Mouse (Mus musculus) embryonic facial prominence, embryonic 14.5 days (tissue): ENCODE measurements around the gene Rab25. TPM values are rescaled to one million over a fixed set of nuclear protein-coding genes. Genes with fewer than 3 reads are reported as not detected.
"Not testable (repeated sequence)": the region's sequence is repeated elsewhere in the genome, so short reads cannot be mapped to it uniquely, and the experiment has no call there.

Source experiments
- ATAC-seq: fragments of 200-750 bp; cut with Nextera tagmentation; 2 replicates; pipeline ENCODE4 v1.8.0; 2017; ENCODE audit warnings: low read depth, moderate number of reproducible peaks, moderate TSS enrichment
- DNase-seq: peaks from one replicate; pipeline ENCODE4 v3.0.0-alpha.2; 2015; ENCODE audit warnings: low spot score
- H3K27ac ChIP-seq: fragments of 300-500 bp; sonication (generic); replicated peaks from 2 replicates; pipeline ENCODE4 v1.5.1; 2014; ENCODE audit warnings: low read depth, mild to moderate bottlenecking, low read length, moderate library complexity
- H3K27me3 ChIP-seq: fragments of 300-500 bp; sonication (generic); replicated peaks from 2 replicates; pipeline ENCODE4 v1.6.1; 2014; ENCODE audit warnings: low read length; ENCODE audit not compliant: control insufficient read depth, insufficient read depth
- H3K36me3 ChIP-seq: fragments of 300-500 bp; sonication (generic); 2 replicates; pipeline ENCODE4 v1.6.1; 2014; ENCODE audit warnings: low read length, mixed read lengths; ENCODE audit not compliant: control insufficient read depth, insufficient read depth
- H3K4me1 ChIP-seq: fragments of 300-500 bp; sonication (generic); 2 replicates; pipeline ENCODE4 v1.6.1; 2014; ENCODE audit warnings: antibody characterized with exemption, low read length; ENCODE audit not compliant: control insufficient read depth, insufficient read depth
- H3K4me2 ChIP-seq: fragments of 300-500 bp; sonication (generic); 2 replicates; pipeline ENCODE4 v1.6.1; 2014; ENCODE audit warnings: low read depth, mild to moderate bottlenecking, low read length, moderate library complexity, mixed read lengths
- H3K4me3 ChIP-seq: fragments of 300-500 bp; sonication (generic); 2 replicates; pipeline ENCODE4 v1.5.1; 2014; ENCODE audit warnings: low read depth, mild to moderate bottlenecking, low read length
- H3K9ac ChIP-seq: fragments of 300-500 bp; sonication (generic); 2 replicates; pipeline ENCODE4 v1.6.1; 2014; ENCODE audit warnings: low read depth, mild to moderate bottlenecking, low read length, moderate library complexity, mixed read lengths
- H3K9me3 ChIP-seq: fragments of 300-500 bp; sonication (generic); 2 replicates; pipeline ENCODE4 v1.6.1; 2016; ENCODE audit warnings: low read length; ENCODE audit not compliant: control insufficient read depth
- WGBS: fragments of 180-500 bp; shearing (Covaris S2); extraction: QIAGEN DNeasy Blood & Tissue Kit; methylation state at CpG from one replicate; pipeline ENCODE4 v1.1.7; 2014; 5-methylcytosine and 5-hydroxymethylcytosine counted together
- polyA plus RNA-seq: library from polyadenylated mRNA; unstranded; fragments of >200 nt; fragmentation: Nextera tagmentation; extraction: Ambion mirVana; gene quantifications from 2 replicates; pipeline ENCODE4 v1.2.1, GENCODE M21; 2014

Gene Rab25
- polyA plus RNA-seq, 1 experiment from 2014 or later, result 38.0 TPM

DNA sequence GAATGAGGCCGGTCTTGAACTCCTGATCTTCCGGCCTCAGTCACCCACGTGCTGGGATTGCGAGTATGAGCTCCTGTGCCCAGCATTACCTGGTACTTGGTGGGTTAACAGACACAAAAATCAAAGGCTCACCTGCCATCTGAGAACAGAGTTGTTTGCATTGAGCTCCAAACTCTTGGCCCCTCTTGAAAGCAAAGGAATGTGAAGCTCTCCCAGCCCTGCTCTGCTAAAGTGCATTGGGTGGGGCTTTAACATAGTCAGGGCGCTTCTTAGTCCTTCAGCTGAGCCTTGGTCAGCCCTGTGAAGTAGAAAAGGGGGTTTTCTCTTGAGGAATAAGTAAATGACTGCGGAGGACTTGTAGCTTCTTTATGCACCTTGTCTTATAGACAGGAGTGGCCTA, 37.7 kb upstream of the Rab25 start:
- Histone ChIP-seq H3K9ac (no peak overlapping the region), H3K27me3 (no peaks in the 10 kb centered on the region), H3K27ac (no peak overlapping the region), H3K36me3 (peaks cover 73% of the 10 kb centered on the region), H3K4me2 (no peak overlapping the region), H3K4me1 (peaks cover 5% of the 10 kb centered on the region; the same call in 1 of the 2 replicates), H3K4me3 (no peak overlapping the region), H3K9me3 (no peaks in the 10 kb centered on the region)
- no peak for ATAC-seq
- WGBS, result 90% methylated on average over 6 of the region's 6 CpGs
- DNase-seq, result no peak

DNA sequence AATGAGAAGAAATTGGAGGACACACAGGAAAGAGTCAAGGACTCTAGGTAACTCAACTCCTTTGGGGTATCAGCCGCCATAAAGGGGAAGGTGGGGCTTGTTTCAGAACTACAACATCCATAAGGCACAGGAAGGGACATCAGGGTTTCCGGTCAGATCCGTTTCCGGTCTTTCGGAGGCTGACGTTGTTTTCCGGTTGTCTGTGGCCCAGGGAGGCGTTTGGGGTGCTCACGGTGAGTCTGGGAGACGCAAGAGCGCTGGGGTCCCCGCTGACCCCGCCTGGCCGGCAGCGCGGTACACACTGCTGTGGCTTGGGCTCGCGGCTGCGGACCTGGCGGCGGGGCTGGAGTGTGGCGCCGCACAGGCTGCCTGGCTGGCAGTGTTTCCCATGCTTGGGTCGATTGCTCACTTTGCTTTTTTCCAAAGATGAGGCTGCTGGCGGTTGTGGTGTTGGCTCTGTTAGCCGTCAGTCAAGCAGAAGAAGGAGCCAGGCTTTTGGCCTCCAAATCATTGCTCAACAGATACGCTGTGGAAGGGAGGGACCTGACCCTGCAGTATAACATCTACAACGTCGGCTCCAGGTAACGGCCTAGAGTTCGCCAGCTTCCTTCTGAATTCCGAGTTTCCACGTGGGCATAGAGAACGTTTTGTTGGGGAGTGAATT, 31.5 kb upstream of the Rab25 start:
- Histone ChIP-seq H3K9ac (peak overlapping the region; percentile 86), H3K9me3 (no peaks in the 10 kb centered on the region), H3K27me3 (no peaks in the 10 kb centered on the region), H3K27ac (no peak overlapping the region; the same call in 1 of the 2 replicates), H3K4me3 (peak overlapping the region; percentile 81), H3K4me2 (peak overlapping the region; percentile 60), H3K4me1 (peaks cover 8% of the 10 kb centered on the region; the same call in 1 of the 2 replicates), H3K36me3 (peaks cover 36% of the 10 kb centered on the region)
- DNase-seq, result peak; percentile 93
- ATAC-seq, result peak; percentile 82
- 1% methylated on average over 33 of the region's 34 CpGs for WGBS

DNA sequence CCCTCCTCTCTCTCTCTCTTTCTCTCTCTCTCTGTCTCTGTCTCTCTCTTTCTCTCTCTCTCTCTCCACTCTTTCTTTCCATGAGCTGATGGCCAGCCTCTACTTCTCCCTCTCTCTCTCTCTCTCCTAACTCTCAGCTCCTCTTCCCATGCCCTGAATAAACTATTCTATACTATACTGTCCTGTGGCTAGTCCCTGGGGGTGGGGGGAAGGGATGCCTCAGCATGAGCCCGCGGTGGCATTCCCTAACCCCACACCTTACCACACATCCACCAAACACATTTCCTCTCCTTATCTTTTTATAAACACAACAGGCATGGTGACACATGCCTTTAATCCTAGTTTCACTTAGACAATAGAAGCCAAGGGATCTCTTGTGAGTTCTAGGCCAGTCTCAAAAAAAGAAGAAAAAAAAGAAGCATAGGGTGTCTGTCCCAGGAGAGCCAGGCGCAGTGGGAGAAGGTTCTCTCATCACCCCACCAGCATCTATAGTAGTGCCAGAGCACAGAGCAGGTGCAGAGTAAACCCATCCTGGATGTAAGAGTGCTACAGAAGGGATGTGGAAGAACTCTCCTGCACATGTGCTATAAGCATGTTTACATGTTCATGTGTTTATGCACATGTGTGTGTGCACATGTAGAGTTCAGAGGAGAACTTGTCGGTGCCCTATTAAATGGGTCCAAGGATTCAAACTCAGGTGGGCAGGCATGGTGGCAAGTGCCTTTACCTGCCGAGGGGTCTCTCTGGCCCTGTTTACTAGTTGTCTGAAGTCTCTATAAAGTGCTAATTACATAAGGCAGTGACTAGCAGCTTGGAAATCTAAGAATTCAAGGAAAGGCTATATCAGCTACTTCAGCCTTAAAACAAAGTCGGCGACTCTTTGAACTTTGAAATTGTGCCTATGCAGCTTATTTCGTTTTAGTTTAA, 30.7 kb upstream of the Rab25 start:
- Histone ChIP-seq H3K9ac (peak overlapping the region; percentile 86; the same call in 1 of the 2 replicates), H3K4me3 (peak overlapping the region; percentile 81), H3K9me3 (no peaks in the 10 kb centered on the region), H3K4me1 (peaks cover 8% of the 10 kb centered on the region; the same call in 1 of the 2 replicates), H3K27me3 (no peaks in the 10 kb centered on the region), H3K4me2 (peak overlapping the region; percentile 60), H3K27ac (no peak overlapping the region), H3K36me3 (peaks cover 30% of the 10 kb centered on the region)
- DNase-seq, result no peak
- no peak for ATAC-seq
- WGBS, result 48% methylated on average over 8 of the region's 8 CpGs

DNA sequence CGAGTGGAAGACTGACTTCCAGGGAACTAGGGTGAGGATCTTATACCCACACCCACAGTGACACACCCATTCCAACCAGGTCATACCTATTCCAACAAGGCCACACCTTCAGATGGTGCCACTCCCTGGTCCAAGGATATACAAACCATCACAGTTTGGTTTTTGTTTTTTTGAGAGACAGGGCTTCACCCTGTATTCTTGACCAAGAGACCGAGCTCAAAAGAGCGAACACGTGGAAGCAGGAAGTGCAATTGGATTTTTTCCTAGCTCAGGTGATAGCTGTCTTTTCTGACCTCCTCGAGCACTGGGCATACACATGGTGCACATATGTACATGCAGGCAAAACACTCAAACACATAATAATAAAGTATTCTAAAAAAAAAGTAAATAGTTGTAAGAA, 29.7 kb upstream of the Rab25 start:
- 82% methylated on average over 5 of the region's 5 CpGs for WGBS
- H3K36me3 ChIP-seq, result peaks cover 21% of the 10 kb centered on the region
- not testable (repeated sequence) for ATAC-seq, H3K9ac ChIP-seq, H3K4me2 ChIP-seq, DNase-seq, H3K4me1 ChIP-seq, H3K4me3 ChIP-seq, H3K9me3 ChIP-seq, H3K27ac ChIP-seq, H3K27me3 ChIP-seq

DNA sequence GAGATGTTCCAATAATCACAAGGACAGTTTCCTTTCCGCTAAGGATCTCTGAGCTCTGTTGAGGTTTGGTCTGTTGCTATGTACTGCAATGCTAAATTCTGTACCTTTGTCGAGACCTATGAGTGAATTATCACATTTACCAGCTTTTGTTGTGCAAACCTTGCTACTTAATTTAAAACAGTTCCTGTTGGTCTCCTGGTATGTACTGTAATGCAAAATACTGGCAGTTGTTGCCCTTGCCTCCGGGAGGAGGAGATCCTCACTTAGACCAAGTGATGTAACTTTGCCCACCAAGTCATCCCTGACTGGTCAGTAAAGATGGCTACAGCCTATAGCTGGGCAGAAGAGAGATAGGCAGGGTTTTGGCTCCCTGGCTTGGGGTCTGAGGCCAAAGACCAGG, 27.4 kb upstream of the Rab25 start, which contains the start of gene Ssr2:
TSS of gene Ssr2 (plus strand) at position 337 of the 400 bp plus-strand sequence.
- WGBS, result 80% methylated on average over 3 of the region's 3 CpGs
- peaks cover 8% of the 10 kb centered on the region; the same call in 1 of the 2 replicates for H3K4me1 ChIP-seq
- H3K27ac ChIP-seq, result no peak within 1 kb of the TSS
- no peak within 1 kb of the TSS for H3K9ac ChIP-seq
- no peaks in the 10 kb centered on the region for H3K9me3 ChIP-seq
- H3K27me3 ChIP-seq, result no peaks in the 10 kb centered on the region
- DNase-seq (no peak), ATAC-seq (no peak)
- no peak within 1 kb of the TSS for H3K4me2 ChIP-seq
- H3K36me3 ChIP-seq, result no peaks in the 10 kb centered on the region
- no peak within 1 kb of the TSS for H3K4me3 ChIP-seq

DNA sequence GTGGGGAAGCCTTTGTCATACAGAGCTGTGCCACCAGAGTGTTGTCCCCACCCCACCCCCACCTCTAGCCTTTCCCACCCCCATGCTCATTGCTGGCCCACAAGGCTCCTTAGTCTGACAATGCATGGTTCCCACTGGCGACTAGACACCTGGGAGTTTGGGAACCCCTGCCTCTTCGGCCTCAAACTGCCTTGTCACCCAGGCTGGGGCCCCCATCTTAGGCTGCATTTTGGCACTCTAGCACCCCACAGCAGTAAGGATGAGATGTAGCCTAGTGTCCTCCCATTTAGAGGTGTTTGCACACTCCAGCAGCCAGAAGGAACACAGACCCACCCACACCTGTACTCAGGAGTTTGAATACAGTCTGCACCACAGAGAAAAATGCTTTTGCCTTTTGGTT, 25.7 kb upstream of the Rab25 start:
- ATAC-seq, result no peak
- no peaks in the 10 kb centered on the region for H3K9me3 ChIP-seq
- 85% methylated on average over 2 of the region's 2 CpGs for WGBS

DNA sequence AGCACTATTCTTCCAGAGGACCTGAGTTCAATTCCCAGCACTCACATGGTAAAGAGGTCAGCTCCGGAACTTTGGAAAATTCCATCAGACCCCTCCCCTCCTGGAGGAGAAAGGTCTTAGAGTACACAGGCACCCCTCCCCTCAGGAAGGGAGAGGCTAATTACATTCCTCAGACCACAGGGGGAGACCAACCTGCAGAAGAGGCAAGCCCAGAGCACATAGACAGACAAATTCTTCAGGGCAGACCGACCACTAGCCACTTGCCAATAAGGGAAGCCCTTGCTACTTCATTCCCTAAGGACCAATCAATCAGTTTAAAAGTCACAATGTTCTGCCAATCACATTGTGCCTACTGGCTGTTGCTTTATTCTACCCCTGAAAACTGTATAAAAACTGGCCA, 24.7 kb upstream of the Rab25 start:
- H3K4me3 ChIP-seq, result no peak overlapping the region
- no peaks in the 10 kb centered on the region for H3K27me3 ChIP-seq
- 74% methylated on average over 2 of the region's 2 CpGs for WGBS
- ATAC-seq (no peak), DNase-seq (no peak)
- H3K36me3 ChIP-seq, result peaks cover 25% of the 10 kb centered on the region
- H3K9ac ChIP-seq, result no peak overlapping the region
- H3K27ac ChIP-seq, result no peak overlapping the region
- no peak overlapping the region for H3K4me2 ChIP-seq
- no peaks in the 10 kb centered on the region for H3K4me1 ChIP-seq
- no peaks in the 10 kb centered on the region for H3K9me3 ChIP-seq

More for the DNA sequence above, 25.7 kb upstream of the Rab25 start:
- no peaks in the 10 kb centered on the region for H3K27me3 ChIP-seq
- H3K36me3 ChIP-seq, result peaks cover 15% of the 10 kb centered on the region
- no peak for DNase-seq
- H3K4me2 ChIP-seq, result no peak overlapping the region
- no peak overlapping the region for H3K4me3 ChIP-seq
- no peaks in the 10 kb centered on the region for H3K4me1 ChIP-seq
- H3K9ac ChIP-seq, result no peak overlapping the region
- no peak overlapping the region for H3K27ac ChIP-seq

DNA sequence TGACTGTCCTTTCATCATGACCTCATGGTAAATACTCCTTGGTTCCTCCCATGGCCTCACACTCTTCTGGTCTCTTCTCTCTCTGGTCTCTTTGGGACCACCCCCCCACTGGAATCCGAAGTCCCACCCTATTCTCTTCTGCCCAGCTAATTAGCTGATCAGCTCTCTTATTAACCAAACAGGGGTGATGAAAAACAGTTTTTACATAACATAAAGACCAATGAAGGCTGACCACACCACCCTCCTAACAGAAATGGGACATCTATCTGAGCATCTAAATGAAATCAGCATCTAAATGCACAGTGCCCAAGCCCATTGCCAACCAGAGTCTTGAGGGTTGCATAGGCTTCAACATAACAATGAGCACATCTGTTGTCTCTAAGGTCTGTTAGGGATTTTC, 23.8 kb upstream of the Rab25 start:
- Histone ChIP-seq H3K4me2 (no peak overlapping the region), H3K4me1 (no peaks in the 10 kb centered on the region), H3K9ac (no peak overlapping the region), H3K4me3 (no peak overlapping the region), H3K9me3 (no peaks in the 10 kb centered on the region), H3K36me3 (peaks cover 34% of the 10 kb centered on the region), H3K27me3 (no peaks in the 10 kb centered on the region), H3K27ac (no peak overlapping the region)
- 76% methylated on average over 1 of the region's 1 CpGs for WGBS
- no peak for DNase-seq
- ATAC-seq, result no peak
